Mouse (Mus musculus) MEL (cell line): ENCODE results near the gene Rnf186. TPM values are rescaled to one million over a fixed set of nuclear protein-coding genes. Genes with fewer than 3 reads are reported as not detected.
A peak's percentile ranks its signal among the peaks of the same experiment; 100 is the strongest.

Experiments
- DNase-seq: peaks from one replicate; pipeline ENCODE4 v3.0.0; 2011; ENCODE audit warnings: low read depth, low spot score
- H3K27ac ChIP-seq: 2 replicates; pipeline ENCODE4 v1.5.1; 2012; ENCODE audit warnings: low read depth, mild to moderate bottlenecking, control low read depth, low read length, moderate library complexity; ENCODE audit not compliant: control insufficient read depth
- H3K27me3 ChIP-seq, 2 experiments: fragments of 150-350 bp in 1 of 2; sonication (generic) in 1 of 2; 2 replicates each; pipeline ENCODE4 v1.6.1; 2012; ENCODE audit warnings: low read length in 2 of 2, mild to moderate bottlenecking in 2 of 2, improper control_type of control experiment in 1 of 2, moderate library complexity in 1 of 2; ENCODE audit not compliant: insufficient read depth in 2 of 2, control insufficient read depth in 1 of 2
- H3K36me3 ChIP-seq, 2 experiments: 2 replicates each; pipeline ENCODE4 v1.6.1; 2012 to 2014; ENCODE audit warnings: low read length in 2 of 2, improper control_type of control experiment in 1 of 2, inconsistent platforms in 1 of 2, mild to moderate bottlenecking in 1 of 2; ENCODE audit not compliant: insufficient read depth in 2 of 2, control insufficient read depth in 1 of 2
- H3K4me1 ChIP-seq, 2 experiments: fragments of 150-350 bp in 1 of 2; sonication (generic) in 1 of 2; 2 replicates each; pipeline ENCODE4 v1.6.1; 2012; ENCODE audit warnings: low read length in 2 of 2, improper control_type of control experiment in 1 of 2, mild to moderate bottlenecking in 1 of 2; ENCODE audit not compliant: insufficient read depth in 2 of 2, control insufficient read depth in 1 of 2
- H3K4me3 ChIP-seq, 2 experiments: fragments of 150-350 bp in 1 of 2; sonication (generic) in 1 of 2; 2 replicates each; pipeline ENCODE4 v1.5.1; 2012; ENCODE audit warnings: low read depth in 2 of 2, low read length in 2 of 2, mild to moderate bottlenecking in 2 of 2, moderate library complexity in 2 of 2, control low read depth in 1 of 2, improper control_type of control experiment in 1 of 2; ENCODE audit not compliant: control insufficient read depth in 1 of 2, insufficient read depth in 1 of 2
- H3K79me2 ChIP-seq: 2 replicates; pipeline ENCODE4 v1.6.1; 2012; ENCODE audit warnings: mild to moderate bottlenecking, low read length, moderate library complexity; ENCODE audit not compliant: control insufficient read depth, poor library complexity, insufficient read depth
- H3K9ac ChIP-seq: 2 replicates; pipeline ENCODE4 v1.6.1; 2012; ENCODE audit warnings: low read depth, mild to moderate bottlenecking, control low read depth, low read length, moderate library complexity; ENCODE audit not compliant: control insufficient read depth, poor library complexity, severe bottlenecking
- H3K9me3 ChIP-seq: fragments of 150-350 bp; sonication (generic); replicated peaks from 2 replicates; pipeline ENCODE4 v1.6.1; 2012; ENCODE audit warnings: mild to moderate bottlenecking, low read length, improper control_type of control experiment, moderate library complexity; ENCODE audit not compliant: insufficient read depth
- BHLHE40 ChIP-seq: IDR thresholded peaks from 2 replicates; pipeline ENCODE4 v1.6.1; 2012; ENCODE audit warnings: low read depth, mild to moderate bottlenecking, inconsistent platforms, low read length, improper control_type of control experiment, borderline replicate concordance
- CHD1 ChIP-seq: IDR thresholded peaks from 2 replicates; pipeline ENCODE4 v1.6.1; 2012; ENCODE audit warnings: low read depth, mild to moderate bottlenecking, inconsistent platforms, low read length, improper control_type of control experiment
- CTCF ChIP-seq, 3 experiments: IDR thresholded peaks in 2 of 3; conservative IDR thresholded peaks in 1 of 3; 2 replicates each; pipeline ENCODE4 v1.5.1; 2011 to 2012; ENCODE audit warnings: low read length in 3 of 3, low read depth in 2 of 3, mild to moderate bottlenecking in 2 of 3, improper control_type of control experiment in 1 of 3, inconsistent platforms in 1 of 3, mixed read lengths in 1 of 3, moderate library complexity in 1 of 3; ENCODE audit not compliant: control insufficient read depth in 1 of 3, insufficient read depth in 1 of 3, poor library complexity in 1 of 3, severe bottlenecking in 1 of 3
- EP300 ChIP-seq, 2 experiments: IDR thresholded peaks; 2 replicates each; pipeline ENCODE4 v1.6.1; 2011; ENCODE audit warnings: improper control_type of control experiment in 2 of 2, low read length in 2 of 2, low read depth in 1 of 2, mild to moderate bottlenecking in 1 of 2
- MAX ChIP-seq: IDR thresholded peaks from 2 replicates; pipeline ENCODE4 v1.6.1; 2011; ENCODE audit warnings: low read length, improper control_type of control experiment
- MYC ChIP-seq: IDR thresholded peaks from 2 replicates; pipeline ENCODE4 v1.6.1; 2011; ENCODE audit warnings: low read depth, mild to moderate bottlenecking, low read length, improper control_type of control experiment, moderate library complexity
- NRF1 ChIP-seq: IDR thresholded peaks from 2 replicates; pipeline ENCODE4 v1.6.1; 2014; ENCODE audit warnings: low read depth, mild to moderate bottlenecking, inconsistent platforms, low read length, improper control_type of control experiment, moderate library complexity; ENCODE audit not compliant: poor library complexity, insufficient read depth, severe bottlenecking
- POLR2A ChIP-seq, 2 experiments: IDR thresholded peaks; 2 replicates each; pipeline ENCODE4 v1.6.1; 2011 to 2012; ENCODE audit warnings: low read length in 2 of 2, mild to moderate bottlenecking in 2 of 2, control low read depth in 1 of 2, improper control_type of control experiment in 1 of 2, low read depth in 1 of 2, moderate library complexity in 1 of 2; ENCODE audit not compliant: control insufficient read depth in 1 of 2, insufficient read depth in 1 of 2, poor library complexity in 1 of 2
- POLR2AphosphoS2 ChIP-seq: IDR thresholded peaks from 2 replicates; pipeline ENCODE4 v1.6.1; 2011; ENCODE audit warnings: low read length, improper control_type of control experiment
- SIN3A ChIP-seq: IDR thresholded peaks from 2 replicates; pipeline ENCODE4 v1.6.1; 2012; ENCODE audit warnings: low read length, improper control_type of control experiment, inconsistent platforms
- TAL1 ChIP-seq: IDR thresholded peaks from 2 replicates; pipeline ENCODE4 v1.6.1; 2012; ENCODE audit warnings: mild to moderate bottlenecking, inconsistent platforms, low read length, moderate library complexity, mixed read lengths
- USF1 ChIP-seq: IDR thresholded peaks from 2 replicates; pipeline ENCODE4 v1.6.1; 2014; ENCODE audit warnings: low read depth, mild to moderate bottlenecking, inconsistent platforms, low read length, improper control_type of control experiment, moderate library complexity
- ZNF384 ChIP-seq: IDR thresholded peaks from 2 replicates; pipeline ENCODE4 v1.6.1; 2012; ENCODE audit warnings: low read depth, mild to moderate bottlenecking, inconsistent platforms, low read length, improper control_type of control experiment
- polyA plus RNA-seq, 2 experiments: library from polyadenylated mRNA; stranded (reverse) in 1 of 2; unstranded in 1 of 2; fragments of >175 nt in 1 of 2; fragments of >200 nt in 1 of 2; gene quantifications; 2 replicates each; pipeline versions ENCODE4 v1.2.1 to v1.2.4; 2012; ENCODE audit warnings: low replicate concordance in 2 of 2, low read depth in 1 of 2; ENCODE audit not compliant: insufficient read length in 2 of 2, insufficient read depth in 1 of 2, missing spikeins in 1 of 2
- total RNA-seq: library from RNA; depleted of rRNA; stranded (reverse); fragments of 300-350 nt; gene quantifications from 2 replicates; pipeline ENCODE4 v1.2.3, GENCODE M21; 2012; rRNA removed

Rnf186 gene
- 0.19 TPM in 1 of 2 replicates, not detected in the other for total RNA-seq
- under 1 TPM in 1 of 2 experiments, not detected in 1; 0.61 TPM for polyA plus RNA-seq

- Histone ChIP-seq H3K9me3 (no peaks in the 10 kb centered on the region), H3K4me3 (0 out of 4 replicates have a peak within 1 kb of the TSS, but pooled peaks of 1 of the 2 experiments have one; percentile 19), H3K27me3 (no peaks in the 10 kb centered on the region), H3K27ac (no peak within 1 kb of the TSS), H3K4me1 (peaks cover 19 to 21% of the 10 kb centered on the region in 2 experiments), H3K79me2 (no peaks in the 10 kb centered on the region), H3K36me3 (peaks cover 0 to 12% of the 10 kb centered on the region in 2 experiments; a peak in 2 of 4 replicates), H3K9ac (no peak within 1 kb of the TSS)
- DNase-seq: no peak
- no peak for TF ChIP-seq POLR2AphosphoS2
- TF ChIP-seq ZNF384: no peak
- TF ChIP-seq BHLHE40: no peak
- no peak for TF ChIP-seq POLR2A (IDR thresholded peaks at IDR 0.05; ENCODE audit: control insufficient read depth in 1 of 2, insufficient read depth in 1 of 2, low read depth in 1 of 2, low read length in 2 of 2, poor library complexity in 1 of 2)
- no peak for TF ChIP-seq CHD1
- no peak for TF ChIP-seq MYC
- TF ChIP-seq MAX: no peak
- no peak for TF ChIP-seq EP300 (IDR thresholded peaks at IDR 0.05; ENCODE audit: low read depth in 1 of 2, low read length in 2 of 2)
- no peak for TF ChIP-seq USF1
- TF ChIP-seq NRF1: no peak
These were observed at the start of gene Rnf186 for GRCm38 (mm10) chr4:138966866-138967265. Gene Rnf186 (plus strand): TSS chr4:138967112.

- Histone ChIP-seq H3K27ac (no peak overlapping the region), H3K36me3 (peaks cover 0 to 5% of the 10 kb centered on the region in 2 experiments; a peak in 1 of 4 replicates), H3K4me3 (no peak overlapping the region), H3K9me3 (no peaks in the 10 kb centered on the region), H3K4me1 (peaks cover 2 to 6% of the 10 kb centered on the region in 2 experiments; a peak in 3 of 4 replicates), H3K9ac (no peak overlapping the region), H3K27me3 (no peaks in the 10 kb centered on the region), H3K79me2 (peaks cover 9% of the 10 kb centered on the region)
- DNase-seq: peak; percentile 30
- no peak for TF ChIP-seq MAX
- no peak for TF ChIP-seq POLR2AphosphoS2
- no peak for TF ChIP-seq TAL1
- TF ChIP-seq CTCF (IDR thresholded peaks at IDR 0.05 in 2 of 3, conservative IDR thresholded peaks at IDR 0.05 in 1 of 3; ENCODE audit: control insufficient read depth in 1 of 3, insufficient read depth in 1 of 3, low read depth in 2 of 3, low read length in 3 of 3, poor library complexity in 1 of 3, severe bottlenecking in 1 of 3): peak in 2 of 3 experiments; percentile 7 to 32; a peak in 2 of 6 replicates
- no peak for TF ChIP-seq MYC
- no peak for TF ChIP-seq SIN3A
These were observed 49.6 kb upstream of the Rnf186 start for GRCm38 (mm10) chr4:138917282-138917681.
